Mouse (Mus musculus): ENCODE results near the gene Frmd4a. TPM values are rescaled to one million over a fixed set of nuclear protein-coding genes. Genes with fewer than 3 reads are reported as not detected.
A peak's percentile ranks its signal among the peaks of the same experiment; 100 is the strongest.

Frmd4a gene
- polyA plus RNA-seq, 1 experiment from 2014 or later: 51.5 TPM

GRCm38 (mm10) chr2:4142221-4142950, 124.9 kb downstream of the Frmd4a start:
- Histone ChIP-seq H3K4me1 (peaks cover 7% of the 10 kb centered on the region; the same call in 1 of the 2 replicates), H3K9me3 (replicated peaks) (no peaks in the 10 kb centered on the region), H3K4me2 (no peak overlapping the region), H3K9ac (replicated peaks) (no peak overlapping the region), H3K36me3 (no peaks in the 10 kb centered on the region), H3K27me3 (replicated peaks) (no peaks in the 10 kb centered on the region), H3K4me3 (replicated peaks) (no peak overlapping the region), H3K27ac (replicated peaks) (no peak overlapping the region)
- ATAC-seq (ENCODE audit: low FRiP score): no peak
- WGBS: 57% methylated on average over 4 of the region's 4 CpGs

- ATAC-seq (ENCODE audit: low FRiP score): no peak
- WGBS: 80% methylated on average over 4 of the region's 4 CpGs
- no peak overlapping the region for H3K4me3 ChIP-seq (replicated peaks)
- H3K4me2 ChIP-seq: no peak overlapping the region
- peaks cover 11% of the 10 kb centered on the region for H3K4me1 ChIP-seq
- no peaks in the 10 kb centered on the region for H3K36me3 ChIP-seq
- no peaks in the 10 kb centered on the region for H3K27me3 ChIP-seq (replicated peaks)
- H3K27ac ChIP-seq (replicated peaks): no peak overlapping the region
- no peaks in the 10 kb centered on the region for H3K9me3 ChIP-seq (replicated peaks)
- H3K9ac ChIP-seq (replicated peaks): no peak overlapping the region
Measured at GRCm38 (mm10) chr2:4144424-4144823, 126.9 kb downstream of the Frmd4a start.

GRCm38 (mm10) chr2:4152521-4153040, 135.1 kb downstream of the Frmd4a start:
- Histone ChIP-seq H3K9me3 (replicated peaks) (no peaks in the 10 kb centered on the region), H3K9ac (replicated peaks) (peak overlapping the region; percentile 61), H3K27ac (replicated peaks) (peak overlapping the region; percentile 91), H3K4me3 (replicated peaks) (peak overlapping the region; percentile 53), H3K4me1 (peaks cover 40% of the 10 kb centered on the region), H3K4me2 (peak overlapping the region; percentile 73), H3K36me3 (no peaks in the 10 kb centered on the region), H3K27me3 (replicated peaks) (no peaks in the 10 kb centered on the region)
- WGBS: 1% methylated on average over 14 of the region's 14 CpGs
- ATAC-seq (ENCODE audit: low FRiP score): peak; percentile 63

GRCm38 (mm10) chr2:4153131-4153631, 135.7 kb downstream of the Frmd4a start:
- H3K27me3 ChIP-seq (replicated peaks): no peaks in the 10 kb centered on the region
- peak overlapping the region; percentile 91 for H3K27ac ChIP-seq (replicated peaks)
- peak overlapping the region; percentile 53 for H3K4me3 ChIP-seq (replicated peaks)
- H3K36me3 ChIP-seq: no peaks in the 10 kb centered on the region
- peaks cover 40% of the 10 kb centered on the region for H3K4me1 ChIP-seq
- peak overlapping the region; percentile 73 for H3K4me2 ChIP-seq
- peak; percentile 77 for ATAC-seq (ENCODE audit: low FRiP score)
- peak overlapping the region; percentile 61 for H3K9ac ChIP-seq (replicated peaks)
- no peaks in the 10 kb centered on the region for H3K9me3 ChIP-seq (replicated peaks)
- under 1% methylated on average over 16 of the region's 16 CpGs for WGBS

- peak overlapping the region; percentile 42 for H3K9ac ChIP-seq (replicated peaks)
- H3K27ac ChIP-seq (replicated peaks): peak overlapping the region; percentile 91
- 33% methylated on average over 5 of the region's 5 CpGs for WGBS
- no peaks in the 10 kb centered on the region for H3K9me3 ChIP-seq (replicated peaks)
- no peaks in the 10 kb centered on the region for H3K27me3 ChIP-seq (replicated peaks)
- H3K4me3 ChIP-seq (replicated peaks): peak overlapping the region; percentile 53
- ATAC-seq (ENCODE audit: low FRiP score): peak; percentile 26; the same call in 1 of the 2 replicates
- H3K36me3 ChIP-seq: no peaks in the 10 kb centered on the region
- H3K4me2 ChIP-seq: peak overlapping the region; percentile 73
- H3K4me1 ChIP-seq: peaks cover 36% of the 10 kb centered on the region
Measured at GRCm38 (mm10) chr2:4154036-4154653, 136.6 kb downstream of the Frmd4a start.

- H3K9me3 ChIP-seq (replicated peaks): no peaks in the 10 kb centered on the region
- peak overlapping the region; percentile 53 for H3K4me3 ChIP-seq (replicated peaks)
- no peak overlapping the region; the same call in 1 of the 2 replicates for H3K9ac ChIP-seq (replicated peaks)
- H3K27me3 ChIP-seq (replicated peaks): no peaks in the 10 kb centered on the region
- peak overlapping the region; percentile 73 for H3K4me2 ChIP-seq
- H3K27ac ChIP-seq (replicated peaks): peak overlapping the region; percentile 91
- H3K36me3 ChIP-seq: no peaks in the 10 kb centered on the region
- no peak for ATAC-seq (ENCODE audit: low FRiP score)
- peaks cover 36% of the 10 kb centered on the region for H3K4me1 ChIP-seq
- 68% methylated on average over 4 of the region's 4 CpGs for WGBS
Measured at GRCm38 (mm10) chr2:4154654-4155047, 137.1 kb downstream of the Frmd4a start.

- H3K27ac ChIP-seq (replicated peaks): no peak overlapping the region
- H3K4me1 ChIP-seq: peaks cover 36% of the 10 kb centered on the region
- ATAC-seq (ENCODE audit: low FRiP score): no peak
- H3K9me3 ChIP-seq (replicated peaks): no peaks in the 10 kb centered on the region
- H3K36me3 ChIP-seq: no peaks in the 10 kb centered on the region
- H3K9ac ChIP-seq (replicated peaks): no peak overlapping the region
- H3K4me3 ChIP-seq (replicated peaks): no peak overlapping the region
- peak overlapping the region; percentile 73 for H3K4me2 ChIP-seq
- H3K27me3 ChIP-seq (replicated peaks): no peaks in the 10 kb centered on the region
Measured at GRCm38 (mm10) chr2:4155406-4155805, 137.9 kb downstream of the Frmd4a start.

- no peaks in the 10 kb centered on the region for H3K36me3 ChIP-seq
- H3K9ac ChIP-seq (replicated peaks): no peak overlapping the region
- H3K4me2 ChIP-seq: peak overlapping the region; percentile 73
- H3K27me3 ChIP-seq (replicated peaks): no peaks in the 10 kb centered on the region
- no peaks in the 10 kb centered on the region for H3K9me3 ChIP-seq (replicated peaks)
- H3K27ac ChIP-seq (replicated peaks): no peak overlapping the region
- H3K4me3 ChIP-seq (replicated peaks): no peak overlapping the region
- peaks cover 36% of the 10 kb centered on the region for H3K4me1 ChIP-seq
- no peak for ATAC-seq (ENCODE audit: low FRiP score)
Measured at GRCm38 (mm10) chr2:4156511-4156910, 139.0 kb downstream of the Frmd4a start.

GRCm38 (mm10) chr2:4157396-4157795, 139.9 kb downstream of the Frmd4a start:
- peaks cover 30% of the 10 kb centered on the region for H3K4me1 ChIP-seq
- WGBS: 58% methylated on average over 4 of the region's 4 CpGs
- ATAC-seq (ENCODE audit: low FRiP score): no peak

GRCm38 (mm10) chr2:4159574-4160203, 142.2 kb downstream of the Frmd4a start:
- no peak for ATAC-seq (ENCODE audit: low FRiP score)

More at GRCm38 (mm10) chr2:4157396-4157795, 139.9 kb downstream of the Frmd4a start:
- Histone ChIP-seq H3K27me3 (replicated peaks) (no peaks in the 10 kb centered on the region), H3K9ac (replicated peaks) (no peak overlapping the region), H3K4me3 (replicated peaks) (no peak overlapping the region), H3K27ac (replicated peaks) (no peak overlapping the region), H3K4me2 (no peak overlapping the region), H3K9me3 (replicated peaks) (no peaks in the 10 kb centered on the region), H3K36me3 (no peaks in the 10 kb centered on the region)

GRCm38 (mm10) chr2:4166191-4166590, 148.7 kb downstream of the Frmd4a start:
- H3K27me3 ChIP-seq (replicated peaks): no peaks in the 10 kb centered on the region
- no peak overlapping the region for H3K9ac ChIP-seq (replicated peaks)
- no peaks in the 10 kb centered on the region for H3K9me3 ChIP-seq (replicated peaks)
- H3K36me3 ChIP-seq: no peaks in the 10 kb centered on the region
- no peak for ATAC-seq (ENCODE audit: low FRiP score)
- 91% methylated on average over 2 of the region's 2 CpGs for WGBS
- no peak overlapping the region for H3K27ac ChIP-seq (replicated peaks)
- H3K4me2 ChIP-seq: no peak overlapping the region
- H3K4me1 ChIP-seq: peaks cover 29% of the 10 kb centered on the region
- no peak overlapping the region for H3K4me3 ChIP-seq (replicated peaks)

More at GRCm38 (mm10) chr2:4159574-4160203, 142.2 kb downstream of the Frmd4a start:
- H3K36me3 ChIP-seq: no peaks in the 10 kb centered on the region
- no peaks in the 10 kb centered on the region for H3K9me3 ChIP-seq (replicated peaks)
- no peaks in the 10 kb centered on the region for H3K27me3 ChIP-seq (replicated peaks)
- no peak overlapping the region for H3K4me3 ChIP-seq (replicated peaks)
- no peak overlapping the region for H3K27ac ChIP-seq (replicated peaks)
- 82% methylated on average over 15 of the region's 15 CpGs for WGBS
- H3K9ac ChIP-seq (replicated peaks): no peak overlapping the region
- H3K4me1 ChIP-seq: peaks cover 20% of the 10 kb centered on the region
- H3K4me2 ChIP-seq: no peak overlapping the region
